Mouse (Mus musculus): ENCODE results near the gene Npw.
"Not testable (repeated sequence)": the region's sequence is repeated elsewhere in the genome, so short reads cannot be mapped to it uniquely, and the experiment has no call there.

The Npw gene

GRCm38 (mm10) chr17:24671346-24671745 is 13.1 kb upstream of the Npw start:
- no peak for DNase-seq (ENCODE audit: low spot score in 2 of 2)

- DNase-seq (ENCODE audit: low spot score in 2 of 2) = no peak
Measured at GRCm38 (mm10) chr17:24670246-24670844, 12.1 kb upstream of the Npw start.

DNA sequence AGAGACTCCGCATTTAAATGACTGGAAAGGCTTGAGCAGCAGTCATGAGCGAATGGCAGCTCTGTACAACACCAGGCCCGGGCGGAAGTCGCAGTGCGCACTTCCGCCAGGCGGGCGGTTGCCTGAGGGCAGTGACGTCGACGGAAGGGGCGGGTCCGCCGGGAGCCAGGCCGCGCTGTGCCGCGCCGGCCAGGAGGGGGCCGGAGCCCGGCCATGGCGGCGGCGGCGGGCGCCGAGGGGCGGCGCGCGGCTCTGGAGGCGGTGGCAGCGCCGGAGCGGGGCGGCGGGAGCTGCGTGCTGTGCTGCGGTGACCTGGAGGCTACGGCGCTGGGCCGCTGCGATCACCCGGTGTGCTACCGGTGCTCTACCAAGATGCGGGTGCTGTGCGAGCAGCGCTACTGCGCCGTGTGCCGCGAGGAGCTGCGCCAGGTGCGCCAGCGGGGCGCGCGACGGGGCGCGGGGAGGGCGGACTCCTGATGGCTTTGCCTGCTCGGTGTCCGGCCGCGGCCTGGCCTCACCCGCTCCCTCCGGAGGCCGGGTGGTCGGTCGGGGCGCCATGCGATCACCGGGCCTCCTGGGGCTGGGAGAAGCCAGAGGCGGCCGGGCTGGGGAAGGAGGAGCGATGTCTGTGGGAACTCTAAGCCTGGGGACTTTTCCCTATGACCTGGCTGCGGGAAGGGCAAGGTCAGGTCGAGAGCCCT is 11.4 kb upstream of the Npw start, which contains the start of gene Zfp598:
Zfp598 (plus strand) TSS at position 143 of the 701 bp plus-strand sequence.
- DNase-seq (ENCODE audit: low spot score in 2 of 2) = peak; percentile 85 to 93

DNA sequence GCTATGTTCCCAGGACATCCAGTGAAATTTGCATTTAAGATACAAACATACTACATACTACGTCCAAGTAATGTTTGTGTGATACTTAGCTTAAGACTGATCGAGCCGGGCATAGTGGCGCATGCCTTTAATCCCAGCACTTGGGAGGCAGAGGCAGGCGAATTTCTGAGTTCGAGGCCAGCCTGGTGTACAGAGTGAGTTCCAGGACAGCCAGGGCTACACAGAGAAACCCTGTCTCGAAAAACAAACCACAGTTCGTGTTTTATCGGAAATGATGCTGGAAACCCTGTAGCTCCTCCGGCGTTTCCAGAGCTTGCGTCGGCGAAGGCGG is 10.9 kb upstream of the Npw start:
- not testable (repeated sequence) for DNase-seq (ENCODE audit: low spot score in 2 of 2)

DNA sequence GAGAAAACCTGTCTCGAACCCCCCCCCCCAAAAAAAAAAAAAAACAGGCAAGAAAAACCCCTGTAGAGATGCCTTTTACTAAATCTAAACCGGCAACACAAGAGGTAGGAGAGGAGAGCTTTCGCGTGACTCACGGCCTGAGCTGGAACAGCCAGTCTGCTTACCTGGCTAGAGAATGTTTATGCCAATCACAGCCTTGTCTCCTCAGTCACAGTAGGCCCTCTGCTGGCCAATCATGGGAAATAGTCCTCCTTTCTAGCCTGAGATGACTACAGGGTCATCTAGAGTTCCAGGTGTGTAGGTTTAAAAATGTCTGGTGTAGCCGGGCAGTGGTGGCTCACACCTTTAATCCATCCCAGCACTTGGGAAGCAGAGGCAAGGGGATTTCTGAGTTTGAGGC is 9.2 kb upstream of the Npw start:
- DNase-seq (ENCODE audit: low spot score in 2 of 2) = peak in 1 of 2 experiments; percentile 59

- not testable (repeated sequence) for DNase-seq (ENCODE audit: low spot score in 2 of 2)
Measured at GRCm38 (mm10) chr17:24667011-24667410, 8.8 kb upstream of the Npw start.

DNA sequence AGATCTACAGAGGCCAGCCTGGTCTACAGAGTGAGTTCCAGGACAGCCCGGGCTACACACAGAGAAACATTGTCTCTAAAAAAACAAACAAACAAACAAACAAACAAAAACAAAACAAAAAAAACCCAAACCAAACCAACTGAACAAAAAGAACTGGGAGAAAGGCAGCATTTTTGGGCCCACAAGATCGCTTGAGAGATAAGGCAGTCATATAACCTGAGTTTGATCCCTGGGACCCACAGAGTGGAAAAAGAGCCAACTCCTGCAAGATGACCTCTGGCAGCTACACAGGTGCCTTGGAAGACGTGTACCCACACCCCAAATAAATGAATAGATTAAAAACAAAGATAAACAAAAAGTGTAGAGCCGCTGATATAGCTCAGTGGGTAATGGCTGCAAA is 3.3 kb downstream of the Npw start:
- DNase-seq (ENCODE audit: low spot score in 2 of 2) = no peak

DNA sequence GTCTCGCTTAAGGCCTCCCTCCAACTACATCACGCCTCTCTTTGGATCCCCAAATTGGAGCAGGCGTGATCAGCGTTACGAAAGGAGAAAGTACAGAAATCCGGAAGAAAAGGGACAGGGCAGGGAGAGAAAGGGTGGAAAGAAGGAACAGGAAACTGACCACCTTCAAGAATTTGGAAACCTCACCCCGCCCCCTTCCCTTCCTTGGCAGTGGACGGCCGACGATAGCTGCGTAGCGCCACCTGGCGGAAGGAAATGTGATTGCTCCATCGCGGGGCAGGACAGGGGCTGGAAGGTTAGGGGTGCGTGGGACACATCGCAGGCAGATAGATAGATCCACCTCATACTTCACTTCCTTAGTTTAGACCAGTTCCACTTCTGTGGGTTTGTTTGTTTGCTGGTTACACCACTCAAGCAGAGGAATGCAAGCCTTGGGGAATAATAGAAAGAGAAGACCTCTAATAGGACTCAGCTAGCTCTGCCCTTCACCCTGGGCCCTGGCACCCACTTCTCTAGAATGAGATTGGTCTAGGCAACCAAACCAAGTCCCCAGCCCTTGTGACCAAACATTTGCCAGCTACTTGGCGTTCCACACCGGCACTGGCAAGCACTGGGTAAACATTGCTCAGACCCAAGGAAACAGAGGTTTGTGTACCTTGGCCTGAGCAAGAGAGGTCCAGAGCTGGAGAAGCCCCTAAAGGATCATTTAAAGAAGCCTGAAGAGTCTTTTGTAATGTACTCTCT is 4.1 kb downstream of the Npw start:
- DNase-seq (ENCODE audit: low spot score in 2 of 2) = peak in 1 of 2 experiments; percentile 54

GRCm38 (mm10) chr17:24651835-24652234 is 6.4 kb downstream of the Npw start:
- no peak for DNase-seq (ENCODE audit: low spot score in 2 of 2)

DNA sequence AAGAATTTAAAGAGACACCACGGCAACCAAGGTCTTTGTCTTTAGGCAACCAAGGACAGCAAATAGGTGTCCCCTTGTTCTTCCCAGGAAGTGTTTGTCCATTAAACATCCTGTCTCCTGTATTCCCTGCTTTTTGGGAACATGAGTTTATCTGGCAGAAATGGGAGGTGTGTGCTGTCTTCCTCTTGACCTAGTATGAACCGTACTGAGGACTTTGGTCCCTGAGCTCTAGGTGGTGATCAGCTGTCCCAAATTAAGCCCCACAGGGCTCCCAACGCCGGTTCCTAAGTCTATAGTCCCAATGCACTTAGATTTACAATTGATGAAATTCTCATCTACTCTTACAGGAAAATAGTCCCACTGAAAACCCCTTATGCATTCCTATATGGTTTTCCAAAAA is 7.5 kb downstream of the Npw start:
- no peak for DNase-seq (ENCODE audit: low spot score in 2 of 2)

DNA sequence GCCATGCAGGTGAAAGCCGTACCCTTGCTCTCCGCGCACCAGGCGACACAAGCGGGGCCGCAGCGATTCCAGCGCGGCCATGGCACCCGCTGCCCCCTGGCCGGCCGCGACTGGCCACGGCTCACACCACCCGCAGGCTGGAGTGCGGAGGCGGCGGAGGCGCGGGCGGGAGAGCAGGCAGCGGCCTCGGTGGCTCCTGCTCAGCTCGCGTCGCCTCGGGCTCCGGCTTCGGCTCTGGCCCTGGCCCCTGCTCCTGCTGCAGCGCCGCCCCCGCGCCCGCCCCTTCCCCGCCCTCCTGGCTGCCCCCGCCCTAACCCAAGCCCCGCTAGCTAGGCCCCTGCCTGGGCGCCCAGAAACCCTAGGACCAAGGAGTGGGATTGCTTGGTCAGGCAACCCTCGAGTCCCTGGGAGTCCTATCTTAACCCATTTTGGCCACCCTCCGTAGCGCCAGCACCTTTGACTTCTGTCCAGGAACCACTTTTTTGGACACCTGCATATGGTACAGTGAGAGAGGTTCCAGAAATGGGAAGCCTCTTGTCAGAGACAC is 8.1 kb downstream of the Npw start, which contains the start of gene Slc9a3r2:
Slc9a3r2 (minus strand) TSS at position 258 of the 547 bp plus-strand sequence.
- no peak for DNase-seq (ENCODE audit: low spot score in 2 of 2)

GRCm38 (mm10) chr17:24649581-24650069 is 8.6 kb downstream of the Npw start:
- no peak for DNase-seq (ENCODE audit: low spot score in 2 of 2)

GRCm38 (mm10) chr17:24648731-24649377 is 9.4 kb downstream of the Npw start:
- no peak for DNase-seq (ENCODE audit: low spot score in 2 of 2)

- no peak for DNase-seq (ENCODE audit: low spot score in 2 of 2)
Measured at GRCm38 (mm10) chr17:24647493-24647892, 10.8 kb downstream of the Npw start.

GRCm38 (mm10) chr17:24646381-24646780 is 11.9 kb downstream of the Npw start:
- DNase-seq (ENCODE audit: low spot score in 2 of 2) = no peak

- no peak for DNase-seq (ENCODE audit: low spot score in 2 of 2)
Measured at GRCm38 (mm10) chr17:24645916-24646315, 12.3 kb downstream of the Npw start.

- DNase-seq (ENCODE audit: low spot score in 2 of 2) = no peak
Measured at GRCm38 (mm10) chr17:24644875-24645721, 13.2 kb downstream of the Npw start.

GRCm38 (mm10) chr17:24644030-24644715 is 14.1 kb downstream of the Npw start:
- DNase-seq (ENCODE audit: low spot score in 2 of 2) = no peak

DNA sequence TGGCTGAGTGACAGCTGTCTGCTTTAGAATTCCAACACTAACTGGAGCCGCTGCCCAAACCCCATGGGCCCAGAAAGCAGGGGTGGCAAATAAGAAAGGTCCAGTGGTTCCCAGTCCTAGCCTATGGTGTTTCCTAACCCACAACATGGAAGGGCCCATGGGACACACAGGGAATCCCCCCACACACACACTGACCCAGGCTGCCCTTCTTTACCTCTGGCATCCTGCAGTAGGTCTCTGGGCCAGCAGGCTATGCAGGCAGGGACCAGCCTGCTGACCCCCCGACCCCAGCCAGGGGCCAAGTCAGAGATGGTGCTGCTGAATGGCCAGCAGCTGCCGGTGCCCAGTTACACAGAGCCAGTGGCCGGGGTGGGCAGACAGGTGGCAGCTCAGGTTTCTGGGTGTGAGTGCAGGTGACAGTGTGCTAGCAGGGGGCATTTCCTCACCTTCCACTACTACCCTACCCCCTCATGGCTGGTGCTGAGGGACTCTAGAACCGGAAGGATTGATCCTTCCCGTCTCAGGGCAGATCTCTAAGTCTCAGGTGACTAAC is 15.4 kb downstream of the Npw start:
- no peak for DNase-seq (ENCODE audit: low spot score in 2 of 2)

DNA sequence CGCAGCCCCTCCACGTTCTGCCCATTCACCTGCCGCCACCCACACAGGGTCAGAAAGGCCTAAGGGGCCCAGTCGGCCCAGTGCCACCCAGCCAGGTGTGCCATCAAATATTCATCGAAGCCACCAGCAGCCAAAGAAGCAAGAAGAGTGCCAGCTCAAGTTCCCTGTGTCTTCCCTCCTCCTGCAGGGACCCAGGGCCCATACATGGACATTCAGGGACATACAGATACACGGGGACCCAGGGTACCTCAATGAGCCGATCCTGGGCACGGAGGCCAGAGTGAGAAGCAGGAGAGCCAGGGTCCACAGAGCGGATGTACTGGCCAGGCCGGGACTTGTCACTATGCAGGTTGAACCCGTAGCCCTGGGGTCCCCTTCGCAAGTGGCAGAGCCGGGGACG is 16.3 kb downstream of the Npw start:
- DNase-seq (ENCODE audit: low spot score in 2 of 2) = no peak
